Mouse (Mus musculus) limb, embryonic 14.5 days (tissue): ENCODE data around the gene Tmem128. TPM values are rescaled to one million over a fixed set of nuclear protein-coding genes. Genes with fewer than 3 reads are reported as not detected.

Experiments used
- ATAC-seq: fragments of 200-750 bp; cut with Nextera tagmentation; 2 replicates; pipeline ENCODE4 v1.8.0; 2017; ENCODE audit warnings: low read depth, moderate number of reproducible peaks, moderate TSS enrichment; ENCODE audit not compliant: low FRiP score
- DNase-seq: peaks from one replicate; pipeline ENCODE4 v3.0.0-alpha.2; 2015; ENCODE audit warnings: low spot score
- H3K27ac ChIP-seq: fragments of 300-500 bp; sonication (generic); replicated peaks from 2 replicates; pipeline ENCODE4 v1.5.1; 2014; ENCODE audit warnings: low read depth, mild to moderate bottlenecking, low read length, moderate library complexity, mixed read lengths
- H3K27me3 ChIP-seq: fragments of 300-500 bp; sonication (generic); 2 replicates; pipeline ENCODE4 v1.6.1; 2014; ENCODE audit warnings: low read length, mixed read lengths; ENCODE audit not compliant: control insufficient read depth, insufficient read depth
- H3K36me3 ChIP-seq: fragments of 300-500 bp; sonication (generic); 2 replicates; pipeline ENCODE4 v1.6.1; 2014; ENCODE audit warnings: mild to moderate bottlenecking, low read length, moderate library complexity, mixed read lengths; ENCODE audit not compliant: control insufficient read depth, insufficient read depth
- H3K4me1 ChIP-seq: fragments of 300-500 bp; sonication (generic); 2 replicates; pipeline ENCODE4 v1.6.1; 2014; ENCODE audit warnings: antibody characterized with exemption, low read length, mixed read lengths; ENCODE audit not compliant: control insufficient read depth, insufficient read depth
- H3K4me2 ChIP-seq: fragments of 300-500 bp; sonication (generic); replicated peaks from 2 replicates; pipeline ENCODE4 v1.6.1; 2014; ENCODE audit warnings: low read depth, mild to moderate bottlenecking, low read length, moderate library complexity; ENCODE audit not compliant: severe bottlenecking
- H3K4me3 ChIP-seq: fragments of 300-500 bp; sonication (generic); replicated peaks from 2 replicates; pipeline ENCODE4 v1.5.1; 2014; ENCODE audit warnings: low read length
- H3K9ac ChIP-seq: fragments of 300-500 bp; sonication (generic); 2 replicates; pipeline ENCODE4 v1.6.1; 2014; ENCODE audit warnings: mild to moderate bottlenecking, low read depth, low read length, moderate library complexity; ENCODE audit not compliant: severe bottlenecking
- H3K9me3 ChIP-seq: fragments of 300-500 bp; sonication (generic); 2 replicates; pipeline ENCODE4 v1.6.1; 2016; ENCODE audit warnings: low read length; ENCODE audit not compliant: control insufficient read depth
- POLR2A ChIP-seq: fragments of 200-500 bp; IDR thresholded peaks from 2 replicates; pipeline ENCODE4 v1.8.0; 2012; ENCODE audit warnings: inconsistent platforms, mild to moderate bottlenecking, moderate library complexity, borderline replicate concordance; ENCODE audit not compliant: insufficient read depth, insufficient read length; ENCODE audit errors: extremely low read depth
- WGBS: fragments of 180-500 bp; shearing (Covaris S2); extraction: QIAGEN DNeasy Blood & Tissue Kit; methylation state at CpG from one replicate; pipeline ENCODE4 v1.1.7; 2014; 5-methylcytosine and 5-hydroxymethylcytosine counted together
- polyA plus RNA-seq, 2 experiments: library from polyadenylated mRNA; depleted of rRNA in 1 of 2; stranded (reverse) in 1 of 2; unstranded in 1 of 2; fragments of >200 nt; fragmentation: Nextera tagmentation in 1 of 2; extraction: Ambion mirVana in 1 of 2; gene quantifications; 2 replicates each; pipeline versions ENCODE4 v1.2.1 to v1.2.3; 2012 to 2014

Tmem128 gene
- polyA plus RNA-seq (2012; rRNA removed) (51.1 and 57.5 TPM in 2 replicates), polyA plus RNA-seq (2014; fragmentation: Nextera tagmentation; extraction: Ambion mirVana) (66.9 and 70.0 TPM in 2 replicates)

DNA sequence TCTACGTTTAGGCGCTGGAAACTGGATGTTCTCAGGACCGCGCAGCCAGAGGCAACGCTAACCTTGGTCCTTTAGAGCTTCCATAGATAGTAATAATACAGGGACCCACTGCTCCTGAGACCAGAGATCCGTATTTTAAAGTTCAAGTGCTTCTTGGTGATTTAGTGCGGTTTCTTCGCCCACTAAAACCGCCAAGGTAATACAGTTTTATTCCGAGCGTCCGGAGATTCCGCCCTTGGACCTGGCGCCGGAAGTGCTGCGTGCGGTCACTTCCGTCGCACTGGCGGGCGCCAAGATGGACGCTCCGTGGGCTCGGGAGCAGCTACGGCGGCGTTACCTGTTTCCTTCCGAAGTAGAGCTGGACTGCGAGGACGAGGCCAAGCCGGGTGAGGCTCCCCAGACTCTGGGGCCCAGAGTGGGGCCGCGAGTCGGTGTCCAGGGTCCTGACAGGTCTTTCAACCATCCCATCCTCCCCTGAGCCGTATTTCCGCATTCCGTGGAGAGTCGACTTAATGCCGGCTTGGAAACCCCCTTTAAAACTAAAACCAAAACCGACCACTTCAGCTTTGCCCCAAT lies at the start of gene Tmem128:
Gene Tmem128, plus strand, starts transcription at position 79 of the 576 bp plus-strand sequence.
- ATAC-seq, result peak; percentile 81; the same call in 1 of the 2 replicates
- H3K4me1 ChIP-seq, result 0 out of 2 replicates have a peak, but pooled peaks cover 2% of the 10 kb centered on the region
- H3K4me2 ChIP-seq, result peak within 1 kb of the TSS; percentile 73
- peak; percentile 18 for DNase-seq
- TF ChIP-seq POLR2A, result peak; percentile 90; the same call in 1 of the 2 replicates
- WGBS, result under 1% methylated on average over 40 of the region's 40 CpGs
- peak within 1 kb of the TSS; percentile 76 for H3K9ac ChIP-seq
- H3K27me3 ChIP-seq, result no peaks in the 10 kb centered on the region
- H3K36me3 ChIP-seq, result peaks cover 30% of the 10 kb centered on the region
- peak within 1 kb of the TSS; percentile 86 for H3K27ac ChIP-seq
- peak within 1 kb of the TSS; percentile 66 for H3K4me3 ChIP-seq
- H3K9me3 ChIP-seq, result no peaks in the 10 kb centered on the region

DNA sequence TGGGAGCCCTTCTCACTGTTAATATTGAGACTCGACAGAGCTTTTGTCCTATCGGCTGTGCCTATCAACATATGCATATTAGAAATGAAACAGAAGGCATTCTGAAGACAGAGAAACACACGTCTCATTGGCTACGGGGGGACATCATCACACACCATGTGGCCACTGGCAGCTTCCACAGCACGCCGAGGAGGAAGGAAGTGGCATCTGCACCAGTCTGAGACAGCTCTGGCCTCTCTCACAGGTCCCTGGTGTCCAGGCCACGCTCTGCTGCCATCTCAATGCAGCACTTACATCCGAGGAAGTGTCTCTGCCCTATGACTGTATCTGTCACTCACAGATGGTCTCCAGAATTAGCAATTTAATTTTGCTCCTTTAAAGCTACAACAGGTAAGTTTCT lies 48.3 kb upstream of the Tmem128 start:
- TF ChIP-seq POLR2A, result no peak
- DNase-seq (no peak), ATAC-seq (no peak)
- no peak overlapping the region for H3K27ac ChIP-seq
- whole genome bisulfite sequencing, result 89% methylated on average over 8 of the region's 8 CpGs
- no peaks in the 10 kb centered on the region for H3K4me1 ChIP-seq
- H3K4me3 ChIP-seq, result no peak overlapping the region
- no peaks in the 10 kb centered on the region for H3K27me3 ChIP-seq
- H3K9me3 ChIP-seq, result no peaks in the 10 kb centered on the region
- peaks cover 72% of the 10 kb centered on the region for H3K36me3 ChIP-seq
- H3K4me2 ChIP-seq, result no peak overlapping the region
- no peak overlapping the region for H3K9ac ChIP-seq

DNA sequence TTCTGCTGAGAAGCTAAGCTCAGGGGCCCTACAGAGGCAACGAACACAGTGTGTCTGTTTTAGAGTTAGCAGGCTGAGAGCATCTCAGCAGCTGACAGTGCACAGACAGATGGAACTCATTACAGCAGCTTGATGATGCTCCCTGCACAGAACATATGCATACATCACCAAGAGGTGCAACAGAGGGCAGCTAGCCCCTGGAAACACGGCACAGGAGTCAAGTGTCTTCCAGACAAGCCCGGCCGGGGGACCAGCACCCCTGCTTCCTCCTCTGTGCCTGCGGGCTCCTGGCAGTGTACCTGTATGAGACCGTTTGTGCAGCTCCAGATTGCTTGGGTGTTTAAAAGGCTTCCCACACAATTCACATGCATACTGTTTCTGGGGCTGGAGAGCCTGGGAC lies 47.0 kb upstream of the Tmem128 start:
- WGBS, result 56% methylated on average over 6 of the region's 6 CpGs
- Histone ChIP-seq H3K4me1 (no peaks in the 10 kb centered on the region), H3K9ac (no peak overlapping the region), H3K36me3 (peaks cover 74% of the 10 kb centered on the region), H3K27me3 (no peaks in the 10 kb centered on the region), H3K27ac (no peak overlapping the region), H3K4me3 (no peak overlapping the region), H3K4me2 (no peak overlapping the region), H3K9me3 (no peaks in the 10 kb centered on the region)
- no peak for DNase-seq
- no peak for TF ChIP-seq POLR2A
- no peak for ATAC-seq

DNA sequence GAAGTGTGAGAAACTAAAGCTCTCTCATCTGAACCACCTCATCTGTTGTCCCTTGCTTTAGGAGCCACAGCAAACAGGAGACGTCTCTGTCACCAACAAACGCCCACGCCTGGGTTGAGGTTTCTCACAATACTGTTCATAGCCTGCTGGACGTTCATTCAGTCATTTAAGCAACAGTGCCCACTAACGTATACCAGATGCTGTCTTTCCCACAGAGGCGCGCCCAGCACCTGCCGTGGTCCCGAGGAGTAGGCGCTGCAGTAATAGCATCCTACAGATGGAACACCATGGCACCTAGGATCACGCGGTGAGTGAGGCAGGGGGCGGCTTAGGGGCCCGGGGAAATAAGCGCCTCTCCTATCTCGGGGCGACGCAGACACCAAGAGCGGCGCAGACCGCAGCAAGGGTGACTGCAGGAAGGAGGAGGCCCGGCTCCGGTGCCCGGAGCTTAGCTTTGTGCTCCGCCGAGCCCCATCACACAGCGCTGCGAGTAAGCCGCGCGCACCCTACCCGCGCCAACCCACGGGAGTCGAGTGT lies 40.1 kb upstream of the Tmem128 start:
- Histone ChIP-seq H3K27me3 (no peaks in the 10 kb centered on the region), H3K27ac (0 out of 2 replicates have a peak overlapping the region, but pooled peaks have one; percentile 43), H3K9me3 (no peaks in the 10 kb centered on the region), H3K4me1 (peaks cover 18% of the 10 kb centered on the region), H3K4me2 (peak overlapping the region; percentile 86), H3K36me3 (peaks cover 37% of the 10 kb centered on the region), H3K9ac (peak overlapping the region; percentile 81), H3K4me3 (peak overlapping the region; percentile 90)
- no peak for TF ChIP-seq POLR2A
- no peak for DNase-seq
- peak; percentile 80 for ATAC-seq
- 1% methylated on average over 35 of the region's 35 CpGs for WGBS

DNA sequence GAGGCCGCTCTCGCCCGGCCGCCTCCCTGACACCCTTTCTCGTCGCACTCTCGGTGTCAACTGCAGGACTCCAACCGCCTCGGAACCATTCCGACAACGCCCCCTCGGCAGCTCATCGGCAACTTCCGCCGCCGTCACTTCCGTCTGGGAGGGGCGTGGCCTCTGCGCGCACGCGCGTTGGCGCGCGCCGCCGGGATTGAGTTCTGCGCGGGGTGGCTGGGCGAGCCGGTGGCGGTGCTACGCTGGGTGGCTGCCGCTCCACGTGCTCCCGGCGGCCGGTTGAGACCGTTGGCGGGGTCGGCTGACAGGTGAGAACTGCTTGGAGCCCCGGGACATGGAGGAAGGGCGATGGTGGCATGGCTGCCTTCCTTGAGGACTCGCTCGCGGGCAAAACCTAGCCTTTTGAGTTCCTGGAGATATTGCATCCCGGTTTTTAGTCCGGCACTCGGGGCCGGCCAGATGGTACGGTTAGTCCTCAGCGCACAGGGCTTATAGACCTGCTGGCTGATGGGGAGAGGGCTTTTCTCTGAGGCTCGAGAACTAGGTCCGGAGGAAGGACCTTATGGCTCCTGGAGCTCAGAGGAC lies 39.6 kb upstream of the Tmem128 start, which contains the start of the genes Zbtb49 and Lyar:
Gene Zbtb49, minus strand, starts transcription at position 130 of the 585 bp plus-strand sequence.
Gene Lyar, plus strand, starts transcription at position 143 of the 585 bp plus-strand sequence.
- H3K36me3 ChIP-seq, result peaks cover 36% of the 10 kb centered on the region
- TF ChIP-seq POLR2A, result peak; percentile 81; the same call in 1 of the 2 replicates
- 0 out of 2 replicates have a peak within 1 kb of the TSS, but pooled peaks have one; percentile 48 for H3K27ac ChIP-seq
- H3K4me1 ChIP-seq, result peaks cover 18% of the 10 kb centered on the region
- H3K4me2 ChIP-seq, result peak within 1 kb of the TSS; percentile 86
- peak; percentile 92 for ATAC-seq
- no peaks in the 10 kb centered on the region for H3K27me3 ChIP-seq
- no peaks in the 10 kb centered on the region for H3K9me3 ChIP-seq
- H3K9ac ChIP-seq, result peak within 1 kb of the TSS; percentile 81
- H3K4me3 ChIP-seq, result peak within 1 kb of the TSS; percentile 90
- DNase-seq, result peak; percentile 84
- WGBS, result 0% methylated on average over 38 of the region's 55 CpGs
